Mouse (Mus musculus): ENCODE results near the gene Mcoln1. TPM values are rescaled to one million over a fixed set of nuclear protein-coding genes. Genes with fewer than 3 reads are reported as not detected.
A peak's percentile ranks its signal among the peaks of the same experiment; 100 is the strongest.

Gene Mcoln1
- total RNA-seq (2021), result 10 to 100 TPM; 90.6 to 96.1 TPM
- long read RNA-seq, experiment 1, transcript Mcoln1-201 (14 exons, 2,065 nt), result major isoform, 22 of 48 reads
- long read RNA-seq, experiment 1, partial matches to known transcripts, result 10 of 48 reads
- long read RNA-seq, experiment 1, other reads (novel, unspliced or antisense), result 16 of 48 reads
- long read RNA-seq, experiment 2, transcript Mcoln1-201 (14 exons, 2,065 nt), result major isoform, 12 of 29 reads
- long read RNA-seq, experiment 2, partial matches to known transcripts, result 3 of 29 reads
- long read RNA-seq, experiment 2, other reads (novel, unspliced or antisense), result 14 of 29 reads

DNA sequence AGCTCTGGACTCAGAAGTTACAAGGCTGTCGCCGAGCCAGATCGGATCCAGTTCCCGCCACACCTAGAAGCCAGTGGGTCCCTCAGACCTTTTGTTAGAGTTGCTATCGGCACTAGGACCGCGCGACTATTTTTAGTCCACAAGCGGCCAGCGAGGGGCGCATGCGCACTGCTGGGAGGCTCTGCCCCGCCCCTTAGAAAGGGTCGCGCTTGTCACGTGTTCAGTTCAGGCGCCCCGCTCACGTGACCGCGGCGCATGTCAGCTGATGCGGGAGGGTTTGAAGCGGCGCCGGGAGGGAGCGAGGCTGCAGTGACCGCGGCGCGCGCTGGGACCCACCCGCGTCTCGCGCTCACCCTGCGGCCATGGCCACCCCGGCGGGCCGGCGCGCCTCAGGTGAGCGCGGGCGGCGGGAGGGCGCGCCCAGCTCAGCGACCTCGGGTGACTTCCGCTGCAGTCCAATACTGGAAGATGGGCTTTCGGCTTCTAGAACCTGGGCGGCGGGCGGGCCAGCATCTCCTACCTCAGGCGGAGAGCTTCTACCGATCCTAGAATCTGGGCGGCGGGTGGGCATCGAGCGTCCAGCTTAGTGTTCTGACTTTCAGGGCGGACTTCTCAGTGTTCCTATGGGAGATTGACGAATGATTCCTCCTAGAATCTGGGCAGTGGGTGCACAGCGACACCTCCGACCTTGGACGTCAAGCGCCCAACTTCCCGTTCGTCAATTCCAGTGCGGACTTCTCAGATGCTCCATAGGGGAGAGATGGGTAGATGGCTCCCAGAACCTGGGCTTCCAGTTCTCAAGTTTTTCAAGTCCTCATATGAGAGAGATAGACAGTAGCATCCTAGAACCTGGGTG is at the start of gene Mcoln1:
Gene Mcoln1 (plus strand): TSS at position 223 of the 856 bp plus-strand sequence.
- no peak; the same call in 1 of the 2 replicates for TF ChIP-seq CTCF (IDR thresholded peaks at IDR 0.05)
- intact Hi-C loops (cut with DNase I), result loop anchor here (1.0 kb wide), 1 partner anchor 15 kb away; the partner anchor contains the start of gene Pnpla6
- peak; percentile 98 to 99 for DNase-seq (ENCODE audit: extremely low spot score in 1 of 2, low spot score in 2 of 2)
- H3K27ac ChIP-seq, result peak within 1 kb of the TSS; percentile 96
- peak within 1 kb of the TSS; percentile 69 for H3K4me3 ChIP-seq

DNA sequence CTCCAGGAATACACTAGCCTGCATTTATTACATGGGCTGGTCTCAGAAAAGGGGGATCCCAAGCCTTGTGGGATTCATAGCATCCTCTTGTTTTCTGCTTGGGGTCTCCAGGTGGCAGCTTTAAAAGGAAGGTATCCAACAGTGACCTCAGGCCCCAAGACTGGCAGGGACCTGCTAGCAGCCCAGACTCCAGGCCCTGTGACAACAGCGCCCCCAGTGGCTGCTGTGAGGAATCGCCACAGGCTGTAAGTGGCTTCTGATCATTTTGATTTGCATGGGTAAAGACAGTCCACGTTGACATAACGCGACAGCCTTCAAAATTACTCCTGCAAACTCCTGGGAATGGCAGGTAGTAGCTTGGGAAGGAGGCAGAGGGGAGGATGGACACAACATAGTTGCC is 49.6 kb upstream of the Mcoln1 start:
- no peak; the same call in none of the 2 replicates for TF ChIP-seq CTCF (IDR thresholded peaks at IDR 0.05)
- peak; percentile 39 to 51 for DNase-seq (ENCODE audit: extremely low spot score in 1 of 2, low spot score in 2 of 2)
- H3K27ac ChIP-seq, result no peak overlapping the region
- H3K4me3 ChIP-seq, result no peak overlapping the region
- intact Hi-C loops (cut with DNase I), result loop anchor here (10.0 kb wide), 1 partner anchor 266 kb away; no protein-coding TSS in a partner anchor

DNA sequence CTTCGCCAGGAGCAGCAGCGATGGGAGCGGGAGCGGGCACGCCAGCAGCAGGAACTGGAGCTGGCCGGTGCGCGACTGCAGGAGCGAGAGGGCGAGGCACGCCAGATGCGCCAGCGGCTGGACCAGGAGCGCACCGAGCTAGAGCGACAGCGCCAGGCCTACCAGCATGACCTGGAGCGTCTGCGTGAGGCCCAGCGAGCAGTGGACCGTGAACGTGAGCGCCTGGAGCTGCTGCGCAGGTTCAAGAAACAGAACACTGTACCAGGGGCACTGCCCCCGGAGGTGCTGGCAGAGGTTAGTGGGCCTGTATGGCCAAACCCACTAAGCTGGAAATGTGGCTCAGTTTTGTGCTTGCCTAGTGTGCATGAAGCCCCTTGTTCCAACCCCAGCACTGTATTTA is 48.3 kb upstream of the Mcoln1 start:
- no peak for DNase-seq (ENCODE audit: extremely low spot score in 1 of 2, low spot score in 2 of 2)
- Histone ChIP-seq H3K27ac (no peak overlapping the region), H3K4me3 (no peak overlapping the region)
- no peak for TF ChIP-seq CTCF (IDR thresholded peaks at IDR 0.05)
- intact Hi-C loops (cut with DNase I), result loop anchor here (10.0 kb wide), 1 partner anchor 267 kb away; no protein-coding TSS in a partner anchor

DNA sequence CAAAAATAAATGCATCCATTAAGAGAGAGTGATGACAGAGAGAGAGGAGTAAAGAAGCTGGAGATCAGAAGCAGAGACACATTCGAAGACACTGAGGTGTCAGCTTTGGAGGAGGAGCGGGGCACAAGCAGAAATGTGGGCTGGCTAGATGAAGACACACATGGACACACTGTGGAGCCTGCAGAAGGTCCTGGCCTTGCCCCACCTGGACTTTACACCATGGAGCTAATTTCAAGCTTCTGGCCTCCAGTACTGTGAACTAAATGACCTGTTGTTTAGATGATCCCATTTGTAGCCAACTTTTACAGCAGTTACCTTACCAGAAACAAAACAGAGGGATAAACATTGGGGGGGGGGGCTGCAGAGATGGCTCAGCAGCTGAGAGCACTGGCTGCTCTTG is 37.0 kb upstream of the Mcoln1 start:
- intact Hi-C loops (cut with DNase I), result no loop called here
- H3K27ac ChIP-seq, result no peak overlapping the region
- no peak for DNase-seq (ENCODE audit: extremely low spot score in 1 of 2, low spot score in 2 of 2)
- no peak for TF ChIP-seq CTCF (IDR thresholded peaks at IDR 0.05)
- H3K4me3 ChIP-seq, result no peak overlapping the region

DNA sequence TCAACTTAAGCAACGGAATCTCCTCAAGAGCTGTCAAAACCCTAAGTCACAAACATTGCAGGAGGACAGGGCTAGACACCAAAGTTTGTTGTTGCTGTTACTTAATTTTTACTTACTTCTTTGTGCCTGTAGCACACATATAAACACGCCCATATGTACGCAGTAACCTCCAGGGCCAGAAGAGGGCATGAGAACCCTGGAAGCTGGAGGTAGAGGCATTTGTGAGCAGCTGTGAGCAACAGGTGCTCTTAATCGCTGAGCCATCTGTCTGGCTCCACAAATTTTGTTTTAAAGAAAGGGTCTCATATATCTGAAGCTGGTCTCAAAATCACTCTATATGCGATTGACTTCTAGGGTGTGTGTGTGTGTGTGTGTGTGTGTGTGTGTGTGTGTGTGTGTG is 35.9 kb upstream of the Mcoln1 start:
- intact Hi-C loops (cut with DNase I), result no loop called here
- no peak for DNase-seq (ENCODE audit: extremely low spot score in 1 of 2, low spot score in 2 of 2)
- TF ChIP-seq CTCF (IDR thresholded peaks at IDR 0.05), result peak; percentile 33
- H3K27ac ChIP-seq, result no peak overlapping the region
- H3K4me3 ChIP-seq, result no peak overlapping the region

DNA sequence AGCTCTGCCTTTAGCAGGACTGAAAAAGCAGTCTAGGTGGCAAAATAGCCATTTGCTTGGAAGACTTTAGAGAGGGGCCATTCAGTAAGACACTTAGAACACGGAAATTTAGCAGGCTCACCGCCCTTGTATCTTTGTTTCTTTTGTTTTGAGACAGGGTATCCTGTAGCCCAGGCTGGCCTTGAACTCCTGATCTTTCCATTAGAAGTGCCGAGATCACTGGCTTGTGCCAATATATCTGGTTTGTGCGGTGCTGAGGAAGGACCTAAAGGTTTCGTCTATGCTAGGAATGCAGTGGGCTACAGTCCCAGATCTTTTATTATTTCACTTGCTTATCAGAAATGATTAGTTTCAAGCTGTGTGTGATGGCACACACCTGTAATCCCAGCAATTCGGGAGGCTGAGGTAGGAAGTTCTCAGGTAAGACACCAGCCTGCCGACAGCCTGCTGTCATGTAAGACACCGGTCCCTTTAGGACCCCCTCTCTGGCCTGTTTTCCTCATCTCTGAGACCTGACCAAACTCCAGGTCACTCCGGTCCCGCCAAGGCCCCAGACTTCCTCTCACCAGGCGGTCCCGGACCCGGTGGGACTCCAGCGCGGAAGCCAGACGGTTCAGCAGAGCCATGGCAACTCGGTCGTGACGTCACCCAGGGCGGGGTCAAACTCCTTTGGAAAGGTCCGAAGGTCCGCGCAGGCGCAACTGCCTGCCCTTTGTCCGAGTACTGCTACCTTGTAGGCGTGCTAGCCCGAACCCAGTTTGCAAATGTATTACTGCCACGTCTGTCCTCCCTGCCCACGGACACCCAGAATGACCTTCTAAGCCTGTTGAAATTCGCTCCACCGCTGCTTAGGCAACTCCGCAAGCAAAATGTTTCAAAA is 33.0 kb upstream of the Mcoln1 start, which contains the start of gene Pex11g:
Gene Pex11g (minus strand): TSS at position 675 of the 880 bp plus-strand sequence.
- intact Hi-C loops (cut with DNase I), result no loop called here
- peak; percentile 81 to 86 for DNase-seq (ENCODE audit: extremely low spot score in 1 of 2, low spot score in 2 of 2)
- peak within 1 kb of the TSS; percentile 67; the same call in 1 of the 2 replicates for H3K27ac ChIP-seq
- TF ChIP-seq CTCF (IDR thresholded peaks at IDR 0.05), result no peak
- H3K4me3 ChIP-seq, result peak within 1 kb of the TSS; percentile 48

DNA sequence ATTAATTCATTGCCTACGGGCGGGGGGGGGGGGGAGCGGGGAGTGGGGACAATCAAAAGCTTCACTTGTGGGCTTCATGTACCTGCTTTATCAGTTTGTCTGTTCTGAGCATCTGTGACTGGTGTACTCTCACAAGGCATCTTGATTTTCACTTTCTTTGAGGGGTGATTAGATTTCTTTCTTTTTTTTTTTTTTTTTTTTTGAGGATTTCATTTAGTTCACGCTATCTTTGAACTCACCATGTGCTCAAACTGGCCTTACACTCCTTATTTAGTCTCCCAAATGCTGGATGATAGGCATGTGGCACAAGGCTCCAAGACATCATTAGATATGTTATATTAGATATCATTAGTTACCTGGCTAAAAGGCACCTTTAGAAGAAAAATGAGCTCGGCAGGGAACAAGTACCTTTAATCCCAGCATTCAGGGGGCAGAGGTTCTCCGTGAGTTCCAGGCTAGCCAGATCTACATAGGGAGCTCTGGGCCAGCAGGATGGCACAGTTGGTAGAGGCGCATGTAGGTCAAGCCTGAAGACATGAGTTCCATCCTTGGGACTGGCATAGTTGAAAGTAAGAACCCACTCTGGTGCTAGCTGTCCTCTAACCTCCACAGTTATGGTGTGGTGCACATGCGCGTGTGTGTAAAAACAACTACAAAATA is 32.2 kb upstream of the Mcoln1 start:
- peak overlapping the region; percentile 67; the same call in 1 of the 2 replicates for H3K27ac ChIP-seq
- TF ChIP-seq CTCF (IDR thresholded peaks at IDR 0.05), result no peak
- intact Hi-C loops (cut with DNase I), result no loop called here
- H3K4me3 ChIP-seq, result peak overlapping the region; percentile 48
- no peak for DNase-seq (ENCODE audit: extremely low spot score in 1 of 2, low spot score in 2 of 2)

DNA sequence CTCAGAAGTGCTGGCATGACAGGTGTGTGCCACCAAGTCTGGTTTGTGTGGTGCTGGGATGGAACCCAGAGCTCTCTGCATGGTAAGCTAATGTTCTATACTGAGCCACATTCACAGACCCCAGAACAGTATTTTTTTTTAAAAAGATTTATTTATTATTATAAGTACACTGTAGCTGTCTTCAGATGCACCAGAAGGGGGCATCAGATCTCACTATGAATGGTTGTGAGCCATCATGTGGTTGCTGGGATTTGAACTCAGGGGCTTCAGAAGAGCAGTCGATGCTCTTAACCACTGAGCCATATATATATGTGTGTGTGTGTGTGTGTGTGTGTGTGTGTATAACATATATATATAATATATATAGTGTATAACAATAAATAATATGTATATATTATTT is 31.4 kb upstream of the Mcoln1 start:
- intact Hi-C loops (cut with DNase I), result no loop called here
- no peak overlapping the region for H3K4me3 ChIP-seq
- DNase-seq (ENCODE audit: extremely low spot score in 1 of 2, low spot score in 2 of 2), result no peak
- TF ChIP-seq CTCF (IDR thresholded peaks at IDR 0.05), result peak; percentile 15
- no peak overlapping the region for H3K27ac ChIP-seq

DNA sequence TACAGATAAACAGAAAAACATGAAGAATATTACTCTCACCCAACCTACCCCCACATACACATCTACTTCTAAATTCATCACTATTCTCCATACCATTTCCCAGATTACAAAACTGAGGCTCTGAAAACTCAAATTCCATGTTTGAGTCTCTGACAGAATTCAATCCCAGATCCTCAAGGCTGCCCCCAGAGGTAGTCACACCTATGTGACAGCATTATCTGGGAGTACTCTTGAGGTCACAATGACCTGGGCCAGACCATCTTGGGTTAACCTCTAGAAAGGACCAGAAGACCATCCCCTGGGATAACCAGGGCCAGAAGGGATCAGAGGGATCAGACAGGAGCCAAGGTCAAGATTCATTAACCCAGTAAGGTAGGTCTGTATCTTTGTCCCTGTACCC is 29.7 kb upstream of the Mcoln1 start, which contains the start of gene Tex45:
Gene Tex45 (plus strand): TSS at position 301 of the 400 bp plus-strand sequence.
- DNase-seq (ENCODE audit: extremely low spot score in 1 of 2, low spot score in 2 of 2), result no peak
- TF ChIP-seq CTCF (IDR thresholded peaks at IDR 0.05), result no peak
- intact Hi-C loops (cut with DNase I), result no loop called here

DNA sequence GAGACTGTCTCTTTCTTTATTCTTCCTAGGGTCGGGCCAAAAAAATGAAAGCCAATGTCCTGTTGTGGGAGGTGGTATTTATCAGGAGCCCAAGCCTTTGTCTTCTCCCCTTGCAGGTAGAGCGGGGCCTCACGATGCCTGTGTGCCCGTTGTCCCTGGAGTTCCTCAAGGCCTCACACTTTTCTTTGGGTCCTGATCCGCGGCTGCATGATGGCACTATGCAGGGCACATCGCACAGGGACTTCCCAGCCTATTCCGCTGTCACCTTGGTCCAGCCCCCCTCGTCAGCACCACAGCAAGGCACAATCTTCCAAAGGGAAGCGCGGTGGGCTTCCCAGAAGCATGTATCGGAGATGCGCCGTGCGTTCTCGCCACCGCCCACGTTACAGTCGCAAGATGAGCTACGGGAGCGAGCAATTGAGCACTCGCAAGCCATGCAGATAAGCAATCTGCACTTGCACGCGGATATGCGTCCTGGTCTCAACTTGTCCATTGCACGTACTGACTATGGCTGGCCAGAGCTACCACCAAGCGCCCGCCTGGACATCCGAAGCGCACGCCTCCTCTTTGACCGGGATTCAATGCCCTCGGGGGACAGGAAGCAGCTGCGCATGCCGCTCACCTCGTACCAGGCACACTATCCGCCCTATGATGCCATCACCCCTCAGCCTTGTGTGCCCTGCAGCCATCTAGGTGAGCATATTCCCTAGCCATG is 24.4 kb upstream of the Mcoln1 start:
- TF ChIP-seq CTCF (IDR thresholded peaks at IDR 0.05), result no peak
- intact Hi-C loops (cut with DNase I), result no loop called here
- Histone ChIP-seq H3K27ac (no peak overlapping the region), H3K4me3 (peak overlapping the region; percentile 29)
- no peak for DNase-seq (ENCODE audit: extremely low spot score in 1 of 2, low spot score in 2 of 2)

More for the DNA sequence above, 29.7 kb upstream of the Mcoln1 start, which contains the start of gene Tex45:
- Histone ChIP-seq H3K4me3 (no peak within 1 kb of the TSS), H3K27ac (no peak within 1 kb of the TSS)

Data from left cerebral cortex, adult 2 months (tissue).